Mouse (Mus musculus) midbrain, postnatal 0 days (tissue): ENCODE measurements around the gene Zscan4b. TPM values are rescaled to one million over a fixed set of nuclear protein-coding genes. Genes with fewer than 3 reads are reported as not detected.
"Not testable (repeated sequence)": the region's sequence is repeated elsewhere in the genome, so short reads cannot be mapped to it uniquely, and the experiment has no call there.

Experiments
- ATAC-seq: fragments of 200-750 bp; cut with Nextera tagmentation; 2 replicates; pipeline ENCODE4 v1.8.0; 2017; ENCODE audit warnings: moderate number of reproducible peaks, mild to moderate bottlenecking, moderate TSS enrichment, moderate library complexity; ENCODE audit not compliant: low FRiP score
- DNase-seq: peaks from one replicate; pipeline ENCODE4 v3.0.0-alpha.2; 2015; ENCODE audit warnings: low spot score
- H3K27ac ChIP-seq: fragments of 300-500 bp; sonication (generic); 2 replicates; pipeline ENCODE4 v1.5.1; 2014; ENCODE audit warnings: low read depth, mild to moderate bottlenecking, low read length, mixed read lengths
- H3K27me3 ChIP-seq: fragments of 300-500 bp; sonication (generic); 2 replicates; pipeline ENCODE4 v1.6.1; 2014; ENCODE audit warnings: low read length, control low read depth, mixed read lengths; ENCODE audit not compliant: insufficient read depth
- H3K36me3 ChIP-seq: fragments of 300-500 bp; sonication (generic); 2 replicates; pipeline ENCODE4 v1.6.1; 2014; ENCODE audit warnings: low read length, control low read depth, mixed read lengths; ENCODE audit not compliant: insufficient read depth
- H3K4me1 ChIP-seq: fragments of 300-500 bp; sonication (generic); 2 replicates; pipeline ENCODE4 v1.6.1; 2014; ENCODE audit warnings: mild to moderate bottlenecking, control low read depth, antibody characterized with exemption, low read length, mixed read lengths; ENCODE audit not compliant: insufficient read depth
- H3K4me2 ChIP-seq: fragments of 300-500 bp; sonication (generic); 2 replicates; pipeline ENCODE4 v1.6.1; 2014; ENCODE audit warnings: low read depth, mild to moderate bottlenecking, low read length, mixed read lengths; ENCODE audit not compliant: poor library complexity, severe bottlenecking
- H3K4me3 ChIP-seq: fragments of 300-500 bp; sonication (generic); 2 replicates; pipeline ENCODE4 v1.5.1; 2014; ENCODE audit warnings: low read depth, mild to moderate bottlenecking, low read length, moderate library complexity
- H3K9ac ChIP-seq: fragments of 300-500 bp; sonication (generic); replicated peaks from 2 replicates; pipeline ENCODE4 v1.6.1; 2014; ENCODE audit warnings: mild to moderate bottlenecking, low read length, moderate library complexity, mixed read lengths; ENCODE audit not compliant: poor library complexity, severe bottlenecking
- H3K9me3 ChIP-seq: fragments of 300-500 bp; sonication (generic); 2 replicates; pipeline ENCODE4 v1.6.1; 2016; ENCODE audit warnings: low read length, control low read depth
- WGBS: fragments of 180-500 bp; shearing (Covaris S2); extraction: QIAGEN DNeasy Blood & Tissue Kit; methylation state at CpG from one replicate; pipeline ENCODE4 v1.1.7; 2014; 5-methylcytosine and 5-hydroxymethylcytosine counted together
- polyA plus RNA-seq: library from polyadenylated mRNA; unstranded; fragments of >200 nt; fragmentation: Nextera tagmentation; extraction: Ambion mirVana; gene quantifications from 2 replicates; pipeline ENCODE4 v1.2.1, GENCODE M21; 2015
- total RNA-seq: library from RNA; depleted of rRNA; stranded (reverse); fragments of >200 nt; gene quantifications from 2 replicates; pipeline ENCODE4 v1.2.3, GENCODE M21; 2014; rRNA removed

Gene Zscan4b
- total RNA-seq (not detected in 2 replicates), polyA plus RNA-seq (not detected in 2 replicates)

GRCm38 (mm10) chr7:10904950-10905349 is at the start of gene Zscan4b:
Zscan4b (minus strand) TSS chr7:10905050.
- not testable (repeated sequence) for H3K4me3 ChIP-seq, H3K27ac ChIP-seq, H3K9ac ChIP-seq, H3K9me3 ChIP-seq, ATAC-seq, H3K4me1 ChIP-seq, DNase-seq, H3K4me2 ChIP-seq, H3K36me3 ChIP-seq, H3K27me3 ChIP-seq
- 86% methylated on average over 1 of the region's 1 CpGs for WGBS

Other genes starting within 250 kb of the Zscan4b start
- not detected in 2 replicates for gene Nlrp4b, start 217.3 kb downstream of the Zscan4b start, total RNA-seq
- not detected in 2 replicates for gene Nlrp4b, start 217.3 kb downstream of the Zscan4b start, polyA plus RNA-seq
- gene Vmn1r71, start 150.7 kb downstream of the Zscan4b start, total RNA-seq: not detected in 2 replicates
- not detected in 2 replicates for gene Vmn1r71, start 150.7 kb downstream of the Zscan4b start, polyA plus RNA-seq
- gene Zscan4c, start 100.7 kb upstream of the Zscan4b start, total RNA-seq: not detected in 2 replicates
- not detected in 2 replicates for gene Zscan4c, start 100.7 kb upstream of the Zscan4b start, polyA plus RNA-seq
- gene Zscan4-ps1, start 164.6 kb upstream of the Zscan4b start, total RNA-seq: not detected in 2 replicates
- gene Zscan4-ps1, start 164.6 kb upstream of the Zscan4b start, polyA plus RNA-seq: not detected in 2 replicates